Mouse (Mus musculus): ENCODE results near the gene Aida. TPM values are rescaled to one million over a fixed set of nuclear protein-coding genes. Genes with fewer than 3 reads are reported as not detected.
"Not testable (repeated sequence)": the region's sequence is repeated elsewhere in the genome, so short reads cannot be mapped to it uniquely, and the experiment has no call there.

Aida gene
- polyA plus RNA-seq, 1 experiment from 2014 or later: 24.9 TPM

DNA sequence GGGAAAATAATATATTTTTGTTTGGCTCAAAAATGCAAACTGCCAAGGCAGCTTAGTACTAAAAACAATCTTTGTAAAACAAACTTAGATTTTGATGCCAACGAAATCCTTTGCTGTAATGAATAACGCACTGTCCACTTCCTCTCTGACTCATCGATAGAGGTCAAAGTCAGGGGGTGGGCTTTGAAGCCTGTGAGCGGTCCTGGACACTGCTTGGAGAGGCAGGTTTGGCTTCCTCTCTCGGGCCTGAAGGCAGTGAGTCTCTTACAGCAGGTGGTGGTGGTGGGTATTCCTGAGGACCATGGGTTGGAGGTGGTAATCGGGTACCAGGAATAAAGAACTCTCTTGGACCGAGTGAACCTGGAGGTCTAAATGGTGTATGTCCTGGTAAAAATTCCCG, 30.8 kb downstream of the Aida start:
- no peak for ATAC-seq (ENCODE audit: low FRiP score, low TSS enrichment)
- H3K36me3 ChIP-seq (ENCODE audit: control insufficient read depth, insufficient read depth, low read length): peaks cover 79% of the 10 kb centered on the region
- WGBS: 88% methylated on average over 8 of the region's 8 CpGs
- H3K27me3 ChIP-seq (ENCODE audit: control insufficient read depth, insufficient read depth, low read length): no peaks in the 10 kb centered on the region
- H3K4me2 ChIP-seq (replicated peaks; ENCODE audit: low read depth, low read length): no peak overlapping the region
- H3K9ac ChIP-seq (ENCODE audit: low read depth, low read length): no peak overlapping the region
- no peak overlapping the region for H3K4me3 ChIP-seq (ENCODE audit: low read length)
- no peak overlapping the region for H3K27ac ChIP-seq (ENCODE audit: low read depth, low read length)
- H3K4me1 ChIP-seq (ENCODE audit: control insufficient read depth, insufficient read depth, low read length): no peaks in the 10 kb centered on the region
- H3K9me3 ChIP-seq (ENCODE audit: control insufficient read depth, low read length): peaks cover 3% of the 10 kb centered on the region

- H3K4me1 ChIP-seq (ENCODE audit: control insufficient read depth, insufficient read depth, low read length); H3K4me3 ChIP-seq (ENCODE audit: low read length); H3K27me3 ChIP-seq (ENCODE audit: control insufficient read depth, insufficient read depth, low read length); H3K27ac ChIP-seq (ENCODE audit: low read depth, low read length); H3K9me3 ChIP-seq (ENCODE audit: control insufficient read depth, low read length); H3K9ac ChIP-seq (ENCODE audit: low read depth, low read length); ATAC-seq (ENCODE audit: low FRiP score, low TSS enrichment); H3K4me2 ChIP-seq (replicated peaks; ENCODE audit: low read depth, low read length): not testable (repeated sequence)
- H3K36me3 ChIP-seq (ENCODE audit: control insufficient read depth, insufficient read depth, low read length): peaks cover 37% of the 10 kb centered on the region
- 91% methylated on average over 1 of the region's 1 CpGs for WGBS
These were observed 46.5 kb downstream of the Aida start for GRCm38 (mm10) chr1:183342902-183343301.

DNA sequence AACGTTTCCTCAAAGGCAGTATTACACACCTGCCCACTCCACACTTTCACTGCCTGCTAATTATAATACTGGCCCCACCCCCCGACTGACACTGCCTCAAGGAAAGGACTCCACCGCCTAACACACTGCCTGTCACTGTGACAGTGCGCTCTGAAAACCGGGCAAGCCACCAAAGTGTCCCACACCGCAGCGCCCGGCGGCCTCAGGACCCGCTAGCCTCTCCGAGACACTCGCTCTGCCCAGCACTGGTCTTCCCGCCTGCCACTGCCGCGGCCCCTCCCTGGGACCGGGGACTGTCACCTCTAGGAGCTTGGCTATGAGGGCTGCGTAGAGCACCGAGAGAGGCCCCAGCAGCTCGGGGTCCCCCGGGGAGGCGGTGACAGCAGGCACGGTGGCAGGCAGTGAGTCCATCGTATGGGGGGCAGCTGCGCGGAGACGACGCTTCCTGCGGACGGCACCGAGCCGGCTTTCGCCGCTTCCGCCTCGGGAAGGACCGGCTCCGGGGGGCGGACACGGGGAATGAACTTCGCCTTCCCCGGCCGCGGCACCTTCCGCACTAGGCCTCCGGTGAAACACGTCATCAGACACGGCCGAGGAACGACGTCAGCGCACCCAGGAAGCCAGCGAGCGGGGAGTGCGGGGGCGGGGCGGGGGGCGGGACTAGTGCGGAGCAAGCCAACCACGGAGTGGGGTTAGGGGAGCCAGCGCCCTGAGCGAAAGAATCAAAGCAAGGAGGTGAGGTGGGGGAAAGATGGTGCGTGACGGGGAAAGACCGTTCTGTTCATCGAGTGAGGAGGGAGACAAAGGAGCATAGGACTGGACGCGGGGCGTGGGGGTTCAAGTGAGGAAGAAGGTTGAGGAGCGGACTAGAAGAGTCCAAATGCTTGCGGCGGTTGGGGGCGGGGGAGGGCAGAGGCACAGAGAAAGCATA, 48.8 kb downstream of the Aida start:
- no peaks in the 10 kb centered on the region for H3K27me3 ChIP-seq (ENCODE audit: control insufficient read depth, insufficient read depth, low read length)
- H3K9ac ChIP-seq (ENCODE audit: low read depth, low read length): peak overlapping the region; percentile 86
- H3K4me3 ChIP-seq (ENCODE audit: low read length): peak overlapping the region; percentile 94
- H3K4me1 ChIP-seq (ENCODE audit: control insufficient read depth, insufficient read depth, low read length): 0 out of 2 replicates have a peak, but pooled peaks cover 8% of the 10 kb centered on the region
- peak overlapping the region; percentile 67 for H3K27ac ChIP-seq (ENCODE audit: low read depth, low read length)
- ATAC-seq (ENCODE audit: low FRiP score, low TSS enrichment): peak; percentile 96
- H3K36me3 ChIP-seq (ENCODE audit: control insufficient read depth, insufficient read depth, low read length): peaks cover 35% of the 10 kb centered on the region
- H3K4me2 ChIP-seq (replicated peaks; ENCODE audit: low read depth, low read length): peak overlapping the region; percentile 91
- WGBS: 1% methylated on average over 66 of the region's 72 CpGs
- no peaks in the 10 kb centered on the region for H3K9me3 ChIP-seq (ENCODE audit: control insufficient read depth, low read length)

DNA sequence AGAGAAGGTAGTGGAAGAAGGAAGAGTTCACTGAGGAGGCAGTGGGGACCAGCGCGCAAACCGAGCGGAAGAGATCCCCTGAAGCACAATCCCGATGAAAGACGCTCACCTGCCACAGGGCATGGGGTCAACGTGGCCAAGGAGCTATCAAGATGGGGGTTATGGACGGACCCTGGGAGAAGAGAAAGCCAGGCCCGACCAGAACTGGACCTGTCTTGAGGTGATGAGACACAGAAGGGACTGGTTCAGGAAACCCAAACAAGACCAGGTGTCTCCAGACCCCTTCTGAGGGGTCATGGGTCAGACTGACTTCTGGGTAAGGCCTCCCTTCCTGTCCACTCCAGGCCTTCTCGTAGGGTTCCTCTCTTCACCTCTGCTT, 49.4 kb downstream of the Aida start:
- H3K4me1 ChIP-seq (ENCODE audit: control insufficient read depth, insufficient read depth, low read length): 0 out of 2 replicates have a peak, but pooled peaks cover 8% of the 10 kb centered on the region
- H3K27me3 ChIP-seq (ENCODE audit: control insufficient read depth, insufficient read depth, low read length): no peaks in the 10 kb centered on the region
- 6% methylated on average over 10 of the region's 10 CpGs for WGBS
- peak overlapping the region; percentile 94 for H3K4me3 ChIP-seq (ENCODE audit: low read length)
- H3K9me3 ChIP-seq (ENCODE audit: control insufficient read depth, low read length): no peaks in the 10 kb centered on the region
- peak overlapping the region; percentile 67 for H3K27ac ChIP-seq (ENCODE audit: low read depth, low read length)
- H3K4me2 ChIP-seq (replicated peaks; ENCODE audit: low read depth, low read length): peak overlapping the region; percentile 91
- H3K9ac ChIP-seq (ENCODE audit: low read depth, low read length): peak overlapping the region; percentile 86
- ATAC-seq (ENCODE audit: low FRiP score, low TSS enrichment): peak; percentile 55; the same call in 1 of the 2 replicates
- peaks cover 40% of the 10 kb centered on the region for H3K36me3 ChIP-seq (ENCODE audit: control insufficient read depth, insufficient read depth, low read length)

DNA sequence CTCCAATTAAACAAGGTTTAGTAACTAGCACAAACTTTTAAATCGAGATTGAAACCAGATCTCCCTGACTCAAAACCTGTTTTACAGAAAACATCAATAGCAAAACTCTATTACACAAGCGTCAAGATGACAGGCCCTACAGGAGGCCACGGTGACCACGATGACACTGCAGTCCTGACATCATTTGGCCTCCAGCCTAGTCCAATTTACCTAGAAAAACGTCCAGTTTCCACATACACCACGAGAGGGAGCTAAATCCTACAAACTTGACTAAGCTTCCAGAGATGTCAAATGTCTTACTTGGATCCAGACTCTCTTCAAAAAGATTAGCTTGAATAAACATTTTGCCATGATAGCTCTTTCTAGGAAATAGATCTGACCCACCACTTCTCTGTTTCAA, 53.5 kb downstream of the Aida start:
- Histone ChIP-seq H3K4me1 (ENCODE audit: control insufficient read depth, insufficient read depth, low read length) (0 out of 2 replicates have a peak, but pooled peaks cover 8% of the 10 kb centered on the region), H3K27me3 (ENCODE audit: control insufficient read depth, insufficient read depth, low read length) (no peaks in the 10 kb centered on the region), H3K27ac (ENCODE audit: low read depth, low read length) (no peak overlapping the region), H3K4me3 (ENCODE audit: low read length) (no peak overlapping the region), H3K9me3 (ENCODE audit: control insufficient read depth, low read length) (no peaks in the 10 kb centered on the region), H3K9ac (ENCODE audit: low read depth, low read length) (no peak overlapping the region), H3K36me3 (ENCODE audit: control insufficient read depth, insufficient read depth, low read length) (peaks cover 59% of the 10 kb centered on the region), H3K4me2 (replicated peaks; ENCODE audit: low read depth, low read length) (no peak overlapping the region)
- ATAC-seq (ENCODE audit: low FRiP score, low TSS enrichment): no peak
- 26% methylated on average over 6 of the region's 6 CpGs for WGBS

- Histone ChIP-seq H3K27ac (ENCODE audit: low read depth, low read length) (no peak overlapping the region), H3K9me3 (ENCODE audit: control insufficient read depth, low read length) (no peaks in the 10 kb centered on the region), H3K9ac (ENCODE audit: low read depth, low read length) (no peak overlapping the region), H3K4me2 (replicated peaks; ENCODE audit: low read depth, low read length) (no peak overlapping the region), H3K4me3 (ENCODE audit: low read length) (no peak overlapping the region), H3K4me1 (ENCODE audit: control insufficient read depth, insufficient read depth, low read length) (no peaks in the 10 kb centered on the region), H3K36me3 (ENCODE audit: control insufficient read depth, insufficient read depth, low read length) (peaks cover 83% of the 10 kb centered on the region), H3K27me3 (ENCODE audit: control insufficient read depth, insufficient read depth, low read length) (no peaks in the 10 kb centered on the region)
- 89% methylated on average over 3 of the region's 3 CpGs for WGBS
- ATAC-seq (ENCODE audit: low FRiP score, low TSS enrichment): no peak
These were observed 62.5 kb downstream of the Aida start for GRCm38 (mm10) chr1:183358901-183359300.

- H3K4me1 ChIP-seq (ENCODE audit: control insufficient read depth, insufficient read depth, low read length): no peaks in the 10 kb centered on the region
- 91% methylated on average over 5 of the region's 5 CpGs for WGBS
- H3K27me3 ChIP-seq (ENCODE audit: control insufficient read depth, insufficient read depth, low read length): no peaks in the 10 kb centered on the region
- peaks cover 71% of the 10 kb centered on the region for H3K36me3 ChIP-seq (ENCODE audit: control insufficient read depth, insufficient read depth, low read length)
- no peak overlapping the region for H3K27ac ChIP-seq (ENCODE audit: low read depth, low read length)
- no peak overlapping the region for H3K4me2 ChIP-seq (replicated peaks; ENCODE audit: low read depth, low read length)
- no peak for ATAC-seq (ENCODE audit: low FRiP score, low TSS enrichment)
- no peak overlapping the region for H3K4me3 ChIP-seq (ENCODE audit: low read length)
- H3K9ac ChIP-seq (ENCODE audit: low read depth, low read length): no peak overlapping the region
- no peaks in the 10 kb centered on the region for H3K9me3 ChIP-seq (ENCODE audit: control insufficient read depth, low read length)
These were observed 65.9 kb downstream of the Aida start for GRCm38 (mm10) chr1:183362301-183362700.

DNA sequence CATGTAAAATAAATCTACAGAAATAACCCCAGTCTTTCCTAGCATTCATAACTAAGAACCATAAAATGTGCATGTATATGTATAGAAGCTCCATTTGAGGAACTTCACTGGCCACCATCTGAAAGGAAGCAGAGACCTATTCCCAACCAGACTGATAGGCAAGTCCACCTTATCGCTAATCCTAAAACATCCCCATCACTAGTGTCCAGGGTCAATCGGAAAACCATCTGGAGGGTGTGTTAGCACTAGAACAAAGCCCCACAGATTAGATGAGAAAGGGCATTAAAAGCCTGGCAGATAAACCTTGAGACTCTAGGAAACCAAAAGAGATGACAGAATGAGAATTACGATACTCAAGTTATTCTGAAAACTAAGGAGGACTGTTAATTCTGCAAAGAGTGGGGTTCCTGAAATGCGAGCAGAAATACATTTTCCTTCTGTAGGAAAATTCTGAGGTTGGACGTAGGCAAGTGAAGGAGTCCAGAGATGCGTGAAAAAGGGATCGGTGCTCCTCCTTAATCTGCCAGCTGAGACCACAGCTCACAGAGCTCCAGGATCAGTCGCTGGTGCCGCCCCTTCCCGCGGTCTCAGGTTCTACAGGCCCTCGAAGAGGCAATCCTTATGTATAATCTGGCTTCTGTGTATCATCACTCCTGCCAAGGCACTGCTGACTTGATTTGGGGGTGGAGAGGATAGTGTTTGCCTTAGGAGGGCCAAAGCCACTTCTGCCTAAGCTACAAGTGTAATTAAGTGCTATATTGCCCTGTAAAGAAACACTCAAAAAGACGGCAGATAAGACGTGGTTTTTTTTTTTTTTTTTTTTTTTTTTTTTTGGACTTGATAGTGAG, 66.6 kb downstream of the Aida start:
- Histone ChIP-seq H3K9ac (ENCODE audit: low read depth, low read length) (no peak overlapping the region), H3K27me3 (ENCODE audit: control insufficient read depth, insufficient read depth, low read length) (no peaks in the 10 kb centered on the region), H3K4me1 (ENCODE audit: control insufficient read depth, insufficient read depth, low read length) (peaks cover 6% of the 10 kb centered on the region; the same call in 1 of the 2 replicates), H3K36me3 (ENCODE audit: control insufficient read depth, insufficient read depth, low read length) (peaks cover 65% of the 10 kb centered on the region), H3K4me2 (replicated peaks; ENCODE audit: low read depth, low read length) (no peak overlapping the region), H3K27ac (ENCODE audit: low read depth, low read length) (no peak overlapping the region), H3K9me3 (ENCODE audit: control insufficient read depth, low read length) (no peaks in the 10 kb centered on the region), H3K4me3 (ENCODE audit: low read length) (no peak overlapping the region)
- ATAC-seq (ENCODE audit: low FRiP score, low TSS enrichment): no peak
- 84% methylated on average over 14 of the region's 14 CpGs for WGBS

DNA sequence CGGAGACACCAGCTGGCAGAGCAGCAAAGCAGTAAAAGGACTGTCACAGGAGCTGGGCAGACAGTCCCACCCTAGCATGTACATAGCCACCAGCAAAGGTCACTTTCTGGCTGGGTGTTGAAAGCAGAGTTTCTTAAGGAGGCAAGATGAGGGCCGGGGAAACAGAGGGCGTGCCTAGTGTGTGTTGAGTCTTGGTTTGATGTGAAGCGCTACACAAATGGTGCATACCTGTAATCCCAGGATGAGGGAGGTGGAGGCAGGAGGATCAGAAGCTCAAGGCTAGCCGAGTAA, 67.1 kb downstream of the Aida start:
- Histone ChIP-seq H3K9me3 (ENCODE audit: control insufficient read depth, low read length) (no peaks in the 10 kb centered on the region), H3K9ac (ENCODE audit: low read depth, low read length) (no peak overlapping the region), H3K4me2 (replicated peaks; ENCODE audit: low read depth, low read length) (no peak overlapping the region), H3K36me3 (ENCODE audit: control insufficient read depth, insufficient read depth, low read length) (peaks cover 59% of the 10 kb centered on the region), H3K27me3 (ENCODE audit: control insufficient read depth, insufficient read depth, low read length) (no peaks in the 10 kb centered on the region), H3K4me1 (ENCODE audit: control insufficient read depth, insufficient read depth, low read length) (peaks cover 12% of the 10 kb centered on the region; the same call in 1 of the 2 replicates), H3K4me3 (ENCODE audit: low read length) (no peak overlapping the region), H3K27ac (ENCODE audit: low read depth, low read length) (no peak overlapping the region)
- 89% methylated on average over 5 of the region's 5 CpGs for WGBS
- no peak for ATAC-seq (ENCODE audit: low FRiP score, low TSS enrichment)

Data from kidney, embryonic 14.5 days (tissue).